7 mouse cellular contexts compared by ENCODE assay signal in genomic region chr11:97403614-97404183, GRCm38 (mm10). TPM values are rescaled to one million over a fixed set of nuclear protein-coding genes. Genes with fewer than 3 reads are reported as not detected.
DNase-seq lines count a peak whose midpoint lies in the region; ATAC-seq and TF ChIP-seq lines count a peak whose summit lies in the region.

No protein-coding gene starts in this region.

- no peak overlapping the region for H3K4me3 ChIP-seq in lung, embryonic 15.5 days
- peak overlapping the region; percentile 51 for H3K4me3 ChIP-seq in heart, postnatal 0 days (ENCODE audit: low read depth, low read length)
- H3K4me3 ChIP-seq in liver, embryonic 11.5 days (ENCODE audit: low read depth, low read length), result peak overlapping the region; percentile 64
- H3K4me3 ChIP-seq in stomach, embryonic 16.5 days (replicated peaks; ENCODE audit: low read length), result peak overlapping the region; percentile 57

- TF ChIP-seq CTCF in heart, postnatal 0 days (IDR thresholded peaks at IDR 0.05; ENCODE audit: low read depth), result no peak

- DNase-seq in lung, postnatal 36 days, result no peak
- no peak for DNase-seq in heart, postnatal 0 days (ENCODE audit: low spot score)
- DNase-seq in liver, embryonic 11.5 days (ENCODE audit: low spot score), result no peak
- DNase-seq in ovary, postnatal 36 days (ENCODE audit: low spot score), result no peak
- DNase-seq in urinary bladder, adult 18-20 months (ENCODE audit: low spot score in 2 of 2), result no peak

- 30% methylated on average over 8 of the region's 8 CpGs for WGBS in lung, embryonic 15.5 days
- 44% methylated on average over 8 of the region's 8 CpGs for WGBS in heart, postnatal 0 days
- 48% methylated on average over 8 of the region's 8 CpGs for WGBS in liver, embryonic 11.5 days
- WGBS in stomach, embryonic 16.5 days, result 38% methylated on average over 8 of the region's 8 CpGs

- peak overlapping the region; percentile 98 for H3K4me2 ChIP-seq in lung, embryonic 15.5 days
- H3K4me2 ChIP-seq in heart, postnatal 0 days (ENCODE audit: low read depth, low read length), result peak overlapping the region; percentile 94
- H3K4me2 ChIP-seq in liver, embryonic 11.5 days, result peak overlapping the region; percentile 97
- H3K4me2 ChIP-seq in stomach, embryonic 16.5 days (ENCODE audit: low read depth, low read length), result peak overlapping the region; percentile 97

- ATAC-seq in lung, embryonic 15.5 days (ENCODE audit: borderline replicate concordance, extremely low read depth, low FRiP score, low TSS enrichment), result no peak
- ATAC-seq in heart, postnatal 0 days (ENCODE audit: insufficient read depth, low read depth), result no peak
- no peak for ATAC-seq in liver, embryonic 11.5 days (replicated peaks; ENCODE audit: low FRiP score)
- ATAC-seq in stomach, embryonic 16.5 days (ENCODE audit: insufficient read depth, low FRiP score), result no peak

- H3K27ac ChIP-seq in lung, embryonic 15.5 days, result no peak overlapping the region
- no peak overlapping the region for H3K27ac ChIP-seq in heart, postnatal 0 days (ENCODE audit: low read depth)
- no peak overlapping the region for H3K27ac ChIP-seq in liver, embryonic 11.5 days (ENCODE audit: low read depth, low read length)
- 0 out of 2 replicates have a peak overlapping the region, but pooled peaks have one; percentile 34 for H3K27ac ChIP-seq in stomach, embryonic 16.5 days (ENCODE audit: low read length)

- H3K27me3 ChIP-seq in lung, embryonic 15.5 days, result peaks cover 8% of the 10 kb centered on the region; the same call in 1 of the 2 replicates
- no peaks in the 10 kb centered on the region for H3K27me3 ChIP-seq in heart, postnatal 0 days (ENCODE audit: control insufficient read depth, insufficient read depth, low read length)
- peaks cover 11% of the 10 kb centered on the region for H3K27me3 ChIP-seq in liver, embryonic 11.5 days (replicated peaks; ENCODE audit: control insufficient read depth, insufficient read depth, low read length)
- no peaks in the 10 kb centered on the region for H3K27me3 ChIP-seq in stomach, embryonic 16.5 days (ENCODE audit: control insufficient read depth, insufficient read depth, low read length)

- peaks cover 41% of the 10 kb centered on the region for H3K4me1 ChIP-seq in lung, embryonic 15.5 days
- H3K4me1 ChIP-seq in heart, postnatal 0 days (ENCODE audit: control insufficient read depth, insufficient read depth), result peaks cover 33% of the 10 kb centered on the region
- H3K4me1 ChIP-seq in liver, embryonic 11.5 days (replicated peaks; ENCODE audit: control insufficient read depth, insufficient read depth, low read length), result peaks cover 34% of the 10 kb centered on the region
- H3K4me1 ChIP-seq in stomach, embryonic 16.5 days (ENCODE audit: control insufficient read depth, insufficient read depth, low read length), result peaks cover 23% of the 10 kb centered on the region

- TF ChIP-seq EP300 in heart, postnatal 0 days (IDR thresholded peaks at IDR 0.05; ENCODE audit: low read depth), result no peak

- no peak overlapping the region for H3K9ac ChIP-seq in lung, embryonic 15.5 days
- H3K9ac ChIP-seq in heart, postnatal 0 days (replicated peaks; ENCODE audit: low read depth, low read length), result no peak overlapping the region
- H3K9ac ChIP-seq in liver, embryonic 11.5 days (ENCODE audit: low read depth, low read length), result no peak overlapping the region
- H3K9ac ChIP-seq in stomach, embryonic 16.5 days (ENCODE audit: low read length), result no peak overlapping the region; the same call in 1 of the 2 replicates

- no peaks in the 10 kb centered on the region for H3K9me3 ChIP-seq in lung, embryonic 15.5 days
- no peaks in the 10 kb centered on the region for H3K9me3 ChIP-seq in heart, postnatal 0 days (replicated peaks; ENCODE audit: control insufficient read depth, low read length)
- H3K9me3 ChIP-seq in liver, embryonic 11.5 days (ENCODE audit: control insufficient read depth, low read length), result no peaks in the 10 kb centered on the region
- H3K9me3 ChIP-seq in stomach, embryonic 16.5 days (replicated peaks; ENCODE audit: control insufficient read depth, low read length), result no peaks in the 10 kb centered on the region

- H3K36me3 ChIP-seq in lung, embryonic 15.5 days, result no peaks in the 10 kb centered on the region; the same call in 1 of the 2 replicates
- H3K36me3 ChIP-seq in heart, postnatal 0 days (replicated peaks; ENCODE audit: control insufficient read depth, insufficient read depth, low read length), result no peaks in the 10 kb centered on the region
- H3K36me3 ChIP-seq in liver, embryonic 11.5 days (ENCODE audit: control insufficient read depth, insufficient read depth, low read length), result no peaks in the 10 kb centered on the region
- no peaks in the 10 kb centered on the region for H3K36me3 ChIP-seq in stomach, embryonic 16.5 days (ENCODE audit: control insufficient read depth, insufficient read depth, low read length)

RNA-seq across cellular contexts. Expression of gene Arhgap23, which starts 11.6 kb away (rescaled TPM):
- 7.0 and 7.4 TPM in 2 replicates for polyA plus RNA-seq in lung, embryonic 15.5 days (2015; fragmentation: Nextera tagmentation; extraction: Ambion mirVana)
- 44.0 and 53.5 TPM in 2 replicates for total RNA-seq in heart, postnatal 0 days (2014; rRNA removed; ENCODE audit: low replicate concordance)
- polyA plus RNA-seq in heart, postnatal 0 days (2015; fragmentation: Nextera tagmentation; extraction: Ambion mirVana), result 3.7 and 3.8 TPM in 2 replicates
- polyA plus RNA-seq in liver, embryonic 11.5 days (2014; fragmentation: Nextera tagmentation; extraction: Ambion mirVana), result 9.3 and 10.9 TPM in 2 replicates
- 4.4 and 4.8 TPM in 2 replicates for polyA plus RNA-seq in stomach, embryonic 16.5 days (2015; fragmentation: Nextera tagmentation; extraction: Ambion mirVana)

RNA-seq across cellular contexts. Expression of gene Socs7, which starts 41.3 kb away (rescaled TPM):
- 3.4 and 3.6 TPM in 2 replicates for polyA plus RNA-seq in lung, embryonic 15.5 days (2015; fragmentation: Nextera tagmentation; extraction: Ambion mirVana)
- 15.4 and 20.7 TPM in 2 replicates for total RNA-seq in heart, postnatal 0 days (2014; rRNA removed; ENCODE audit: low replicate concordance)
- polyA plus RNA-seq in heart, postnatal 0 days (2015; fragmentation: Nextera tagmentation; extraction: Ambion mirVana), result 1.6 and 2.1 TPM in 2 replicates
- polyA plus RNA-seq in liver, embryonic 11.5 days (2014; fragmentation: Nextera tagmentation; extraction: Ambion mirVana), result 2.2 and 2.4 TPM in 2 replicates
- polyA plus RNA-seq in stomach, embryonic 16.5 days (2015; fragmentation: Nextera tagmentation; extraction: Ambion mirVana), result 2.8 and 3.4 TPM in 2 replicates

RNA-seq across cellular contexts. Expression of gene Gpr179, which starts 51.8 kb away (rescaled TPM):
- 0.07 and 0.16 TPM in 2 replicates for polyA plus RNA-seq in lung, embryonic 15.5 days (2015; fragmentation: Nextera tagmentation; extraction: Ambion mirVana)
- 0.12 TPM in 1 of 2 replicates, not detected in the other for total RNA-seq in heart, postnatal 0 days (2014; rRNA removed; ENCODE audit: low replicate concordance)
- not detected in 2 replicates for polyA plus RNA-seq in heart, postnatal 0 days (2015; fragmentation: Nextera tagmentation; extraction: Ambion mirVana)
- 0.03 TPM in 2 replicates for polyA plus RNA-seq in liver, embryonic 11.5 days (2014; fragmentation: Nextera tagmentation; extraction: Ambion mirVana)
- polyA plus RNA-seq in stomach, embryonic 16.5 days (2015; fragmentation: Nextera tagmentation; extraction: Ambion mirVana), result 0.25 and 0.36 TPM in 2 replicates
